Mouse (Mus musculus) lung, postnatal 0 days (tissue): ENCODE results near the gene Xk. TPM values are rescaled to one million over a fixed set of nuclear protein-coding genes. Genes with fewer than 3 reads are reported as not detected.

ENCODE experiments used
- ATAC-seq: fragments of 200-750 bp; cut with Nextera tagmentation; 2 replicates; pipeline ENCODE4 v1.8.0; 2017; ENCODE audit warnings: moderate library complexity
- DNase-seq: peaks from one replicate; pipeline ENCODE4 v3.0.0-alpha.2; 2016; ENCODE audit warnings: low spot score
- H3K27ac ChIP-seq: fragments of 300-500 bp; sonication (generic); 2 replicates; pipeline ENCODE4 v1.5.1; 2014; ENCODE audit warnings: antibody characterized with exemption, mild to moderate bottlenecking, low read length, mixed read lengths
- H3K27me3 ChIP-seq: fragments of 300-500 bp; sonication (generic); replicated peaks from 2 replicates; pipeline ENCODE4 v1.6.1; 2014; ENCODE audit warnings: low read length, mixed read lengths; ENCODE audit not compliant: insufficient read depth
- H3K36me3 ChIP-seq: fragments of 300-500 bp; sonication (generic); 2 replicates; pipeline ENCODE4 v1.6.1; 2014; ENCODE audit warnings: low read length, mixed read lengths; ENCODE audit not compliant: insufficient read depth
- H3K4me1 ChIP-seq: fragments of 300-500 bp; sonication (generic); 2 replicates; pipeline ENCODE4 v1.6.1; 2014; ENCODE audit warnings: antibody characterized with exemption, low read depth, low read length, mixed read lengths; ENCODE audit not compliant: insufficient read depth
- H3K4me2 ChIP-seq: fragments of 300-500 bp; sonication (generic); replicated peaks from 2 replicates; pipeline ENCODE4 v1.6.1; 2014; ENCODE audit warnings: low read depth, mild to moderate bottlenecking, low read length, moderate library complexity, mixed read lengths
- H3K4me3 ChIP-seq: fragments of 300-500 bp; sonication (generic); 2 replicates; pipeline ENCODE4 v1.5.1; 2014; ENCODE audit warnings: low read depth, low read length
- H3K9ac ChIP-seq: fragments of 300-500 bp; sonication (generic); replicated peaks from 2 replicates; pipeline ENCODE4 v1.6.1; 2014; ENCODE audit warnings: low read depth, mild to moderate bottlenecking
- H3K9me3 ChIP-seq: fragments of 300-500 bp; sonication (generic); 2 replicates; pipeline ENCODE4 v1.6.1; 2016; ENCODE audit warnings: low read length, mixed read lengths
- CTCF ChIP-seq: IDR thresholded peaks from 2 replicates; pipeline ENCODE4 v1.5.1; 2016; ENCODE audit warnings: antibody characterized with exemption, mild to moderate bottlenecking
- EP300 ChIP-seq: IDR thresholded peaks from 2 replicates; pipeline ENCODE4 v1.6.1; 2016; ENCODE audit warnings: antibody characterized with exemption, mild to moderate bottlenecking, control low read depth
- WGBS: fragments of 180-500 bp; shearing (Covaris S2); extraction: QIAGEN DNeasy Blood & Tissue Kit; methylation state at CpG from one replicate; pipeline ENCODE4 v1.1.7; 2014; 5-methylcytosine and 5-hydroxymethylcytosine counted together
- polyA plus RNA-seq: library from polyadenylated mRNA; unstranded; fragments of >200 nt; fragmentation: Nextera tagmentation; extraction: Ambion mirVana; gene quantifications from 2 replicates; pipeline ENCODE4 v1.2.1, GENCODE M21; 2015

Xk gene
- 0.67 and 1.2 TPM in 2 replicates for polyA plus RNA-seq

- ATAC-seq (peak; percentile 90), DNase-seq (peak; percentile 64)
- H3K4me3 ChIP-seq = peak within 1 kb of the TSS; percentile 55
- no peaks in the 10 kb centered on the region for H3K27me3 ChIP-seq
- TF ChIP-seq CTCF = peak; percentile 17; the same call in 1 of the 2 replicates
- no peak for TF ChIP-seq EP300
- 9% methylated on average over 28 of the region's 94 CpGs for WGBS
- no peak within 1 kb of the TSS for H3K9ac ChIP-seq
- no peaks in the 10 kb centered on the region for H3K9me3 ChIP-seq
- 0 out of 2 replicates have a peak within 1 kb of the TSS, but pooled peaks have one; percentile 20 for H3K27ac ChIP-seq
- no peaks in the 10 kb centered on the region for H3K4me1 ChIP-seq
- H3K4me2 ChIP-seq = peak within 1 kb of the TSS; percentile 52
- H3K36me3 ChIP-seq = no peaks in the 10 kb centered on the region
Measured at GRCm38 (mm10) chrX:9272460-9273361, at the start of gene Xk. TSS of gene Xk (plus strand) at chrX:9272756.

GRCm38 (mm10) chrX:9227105-9227504 is 45.5 kb upstream of the Xk start:
- no peaks in the 10 kb centered on the region for H3K36me3 ChIP-seq
- 46% methylated on average over 2 of the region's 2 CpGs for WGBS

GRCm38 (mm10) chrX:9240737-9241591 is 31.6 kb upstream of the Xk start:
- TF ChIP-seq CTCF = no peak
- TF ChIP-seq EP300 = no peak
- ATAC-seq (no peak), DNase-seq (peak; percentile 16)
- H3K9me3 ChIP-seq = no peaks in the 10 kb centered on the region
- H3K4me2 ChIP-seq = no peak overlapping the region
- H3K36me3 ChIP-seq = no peaks in the 10 kb centered on the region
- H3K27ac ChIP-seq = no peak overlapping the region
- WGBS = 73% methylated on average over 5 of the region's 5 CpGs
- H3K4me1 ChIP-seq = no peaks in the 10 kb centered on the region
- H3K27me3 ChIP-seq = no peaks in the 10 kb centered on the region
- H3K4me3 ChIP-seq = no peak overlapping the region
- H3K9ac ChIP-seq = no peak overlapping the region

More at GRCm38 (mm10) chrX:9227105-9227504, 45.5 kb upstream of the Xk start:
- H3K9ac ChIP-seq = no peak overlapping the region
- TF ChIP-seq EP300 (no peak), CTCF (no peak)
- no peaks in the 10 kb centered on the region for H3K9me3 ChIP-seq
- H3K27me3 ChIP-seq = no peaks in the 10 kb centered on the region
- no peak overlapping the region for H3K4me3 ChIP-seq
- H3K4me2 ChIP-seq = no peak overlapping the region
- DNase-seq (no peak), ATAC-seq (no peak)
- H3K4me1 ChIP-seq = no peaks in the 10 kb centered on the region
- H3K27ac ChIP-seq = no peak overlapping the region

GRCm38 (mm10) chrX:9243381-9243864 is 29.1 kb upstream of the Xk start:
- Histone ChIP-seq H3K4me2 (no peak overlapping the region), H3K27ac (no peak overlapping the region), H3K4me3 (no peak overlapping the region), H3K9me3 (no peaks in the 10 kb centered on the region), H3K4me1 (no peaks in the 10 kb centered on the region), H3K27me3 (no peaks in the 10 kb centered on the region), H3K36me3 (no peaks in the 10 kb centered on the region), H3K9ac (no peak overlapping the region)
- DNase-seq (peak; percentile 6), ATAC-seq (no peak)
- no peak for TF ChIP-seq EP300
- no peak for TF ChIP-seq CTCF
- 36% methylated on average over 8 of the region's 8 CpGs for WGBS

- peak; percentile 11 for DNase-seq
- no peak for ATAC-seq
Measured at GRCm38 (mm10) chrX:9244603-9245336, 27.8 kb upstream of the Xk start.

More at GRCm38 (mm10) chrX:9244603-9245336, 27.8 kb upstream of the Xk start:
- 32% methylated on average over 12 of the region's 12 CpGs for WGBS
- Histone ChIP-seq H3K4me3 (no peak overlapping the region), H3K27me3 (no peaks in the 10 kb centered on the region), H3K27ac (no peak overlapping the region), H3K36me3 (no peaks in the 10 kb centered on the region), H3K9me3 (no peaks in the 10 kb centered on the region), H3K4me2 (no peak overlapping the region), H3K4me1 (no peaks in the 10 kb centered on the region), H3K9ac (no peak overlapping the region)
- no peak for TF ChIP-seq EP300
- TF ChIP-seq CTCF = no peak
